Mouse (Mus musculus): Measurements from ENCODE around the gene Gm17027. TPM values are rescaled to one million over a fixed set of nuclear protein-coding genes. Genes with fewer than 3 reads are reported as not detected.
"Not testable (repeated sequence)": the region's sequence is repeated elsewhere in the genome, so short reads cannot be mapped to it uniquely, and the experiment has no call there.

The Gm17027 gene
- polyA plus RNA-seq (2014; fragmentation: Nextera tagmentation; extraction: Ambion mirVana) = not detected in 2 replicates

DNA sequence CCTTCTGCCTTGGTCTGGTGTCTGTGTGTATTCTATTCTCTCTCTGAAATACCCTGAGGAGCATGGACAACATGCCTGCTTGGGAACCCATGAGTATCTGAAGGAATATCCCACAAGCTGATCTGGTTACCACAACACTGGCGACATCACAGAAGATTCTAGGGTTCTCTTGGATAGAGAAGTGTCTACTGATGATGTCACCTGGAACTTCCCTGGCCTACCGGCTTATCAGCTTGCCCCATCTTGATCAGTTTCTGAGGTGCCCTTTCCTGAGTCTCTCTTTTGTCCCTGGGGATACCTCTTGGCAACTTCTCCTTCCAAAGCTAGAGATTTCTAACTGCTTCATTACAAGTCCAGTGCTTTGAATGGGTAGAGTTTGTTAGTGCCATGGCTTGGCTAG, at the start of gene Gm17027:
Gene Gm17027 (minus strand): TSS at position 101 of the 400 bp plus-strand sequence.
- DNase-seq (ENCODE audit: low spot score); H3K27me3 ChIP-seq (replicated peaks; ENCODE audit: control insufficient read depth, insufficient read depth, low read length); H3K9me3 ChIP-seq (ENCODE audit: control insufficient read depth, low read length); H3K36me3 ChIP-seq (ENCODE audit: control insufficient read depth, insufficient read depth, low read length); H3K27ac ChIP-seq (ENCODE audit: low read depth); ATAC-seq (replicated peaks; ENCODE audit: low FRiP score, low TSS enrichment, low read depth); H3K9ac ChIP-seq (ENCODE audit: low read length); H3K4me2 ChIP-seq (ENCODE audit: low read length); H3K4me3 ChIP-seq (ENCODE audit: low read depth, low read length); H3K4me1 ChIP-seq (replicated peaks; ENCODE audit: control insufficient read depth, insufficient read depth, low read length): not testable (repeated sequence)
- 93% methylated on average over 1 of the region's 2 CpGs for WGBS

DNA sequence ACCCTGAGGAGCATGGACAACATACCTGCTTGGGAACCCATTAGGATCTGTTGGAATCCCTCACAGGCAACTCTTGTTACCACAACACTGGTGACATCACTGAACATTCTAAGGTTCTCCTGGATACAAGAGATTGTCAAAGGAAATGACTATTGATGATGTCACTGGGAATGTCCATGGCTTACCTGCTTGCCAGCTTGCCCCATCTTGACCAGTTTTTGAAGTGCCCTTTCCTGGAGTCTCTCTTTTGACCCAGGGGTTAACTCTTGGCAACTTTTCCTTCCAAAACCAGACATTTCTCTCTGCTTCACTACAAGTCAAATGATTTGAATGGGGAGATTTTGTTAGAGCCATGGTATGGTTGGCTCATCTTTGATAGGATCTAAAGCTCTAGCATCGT, 28.3 kb upstream of the Gm17027 start, which contains the start of gene Gm3573:
Gene Gm3573 (minus strand): TSS at position 101 of the 400 bp plus-strand sequence.
- not testable (repeated sequence) for H3K9me3 ChIP-seq (ENCODE audit: control insufficient read depth, low read length); H3K27ac ChIP-seq (ENCODE audit: low read depth); H3K36me3 ChIP-seq (ENCODE audit: control insufficient read depth, insufficient read depth, low read length); H3K9ac ChIP-seq (ENCODE audit: low read length); H3K4me1 ChIP-seq (replicated peaks; ENCODE audit: control insufficient read depth, insufficient read depth, low read length); H3K4me2 ChIP-seq (ENCODE audit: low read length); H3K4me3 ChIP-seq (ENCODE audit: low read depth, low read length); DNase-seq (ENCODE audit: low spot score); H3K27me3 ChIP-seq (replicated peaks; ENCODE audit: control insufficient read depth, insufficient read depth, low read length); ATAC-seq (replicated peaks; ENCODE audit: low FRiP score, low TSS enrichment, low read depth)
- no CpG with 5 or more reads among the region's 1 CpGs for WGBS

- WGBS = 89% methylated on average over 3 of the region's 3 CpGs
- not testable (repeated sequence) for H3K4me2 ChIP-seq (ENCODE audit: low read length); H3K9me3 ChIP-seq (ENCODE audit: control insufficient read depth, low read length); ATAC-seq (replicated peaks; ENCODE audit: low FRiP score, low TSS enrichment, low read depth); H3K4me3 ChIP-seq (ENCODE audit: low read depth, low read length); H3K36me3 ChIP-seq (ENCODE audit: control insufficient read depth, insufficient read depth, low read length); H3K4me1 ChIP-seq (replicated peaks; ENCODE audit: control insufficient read depth, insufficient read depth, low read length); H3K27ac ChIP-seq (ENCODE audit: low read depth); H3K27me3 ChIP-seq (replicated peaks; ENCODE audit: control insufficient read depth, insufficient read depth, low read length); DNase-seq (ENCODE audit: low spot score); H3K9ac ChIP-seq (ENCODE audit: low read length)
Observed at GRCm38 (mm10) chr14:42183936-42184335, 21.5 kb upstream of the Gm17027 start.

GRCm38 (mm10) chr14:42134571-42134970, 27.9 kb downstream of the Gm17027 start:
- H3K27ac ChIP-seq (ENCODE audit: low read depth); H3K27me3 ChIP-seq (replicated peaks; ENCODE audit: control insufficient read depth, insufficient read depth, low read length); H3K36me3 ChIP-seq (ENCODE audit: control insufficient read depth, insufficient read depth, low read length); ATAC-seq (replicated peaks; ENCODE audit: low FRiP score, low TSS enrichment, low read depth); H3K4me3 ChIP-seq (ENCODE audit: low read depth, low read length); H3K9ac ChIP-seq (ENCODE audit: low read length); H3K9me3 ChIP-seq (ENCODE audit: control insufficient read depth, low read length); H3K4me2 ChIP-seq (ENCODE audit: low read length); H3K4me1 ChIP-seq (replicated peaks; ENCODE audit: control insufficient read depth, insufficient read depth, low read length); DNase-seq (ENCODE audit: low spot score): not testable (repeated sequence)
- 80% methylated on average over 5 of the region's 8 CpGs for WGBS

- not testable (repeated sequence) for H3K9ac ChIP-seq (ENCODE audit: low read length); H3K27ac ChIP-seq (ENCODE audit: low read depth); DNase-seq (ENCODE audit: low spot score); H3K4me3 ChIP-seq (ENCODE audit: low read depth, low read length); H3K36me3 ChIP-seq (ENCODE audit: control insufficient read depth, insufficient read depth, low read length); H3K9me3 ChIP-seq (ENCODE audit: control insufficient read depth, low read length); H3K4me1 ChIP-seq (replicated peaks; ENCODE audit: control insufficient read depth, insufficient read depth, low read length); H3K4me2 ChIP-seq (ENCODE audit: low read length); H3K27me3 ChIP-seq (replicated peaks; ENCODE audit: control insufficient read depth, insufficient read depth, low read length); ATAC-seq (replicated peaks; ENCODE audit: low FRiP score, low TSS enrichment, low read depth)
- WGBS = 51% methylated on average over 9 of the region's 14 CpGs
Observed at GRCm38 (mm10) chr14:42133806-42134205, 28.6 kb downstream of the Gm17027 start.

- WGBS = no CpG with 5 or more reads among the region's 2 CpGs
- H3K27me3 ChIP-seq (replicated peaks; ENCODE audit: control insufficient read depth, insufficient read depth, low read length); DNase-seq (ENCODE audit: low spot score); H3K9me3 ChIP-seq (ENCODE audit: control insufficient read depth, low read length); H3K4me3 ChIP-seq (ENCODE audit: low read depth, low read length); H3K36me3 ChIP-seq (ENCODE audit: control insufficient read depth, insufficient read depth, low read length); H3K4me1 ChIP-seq (replicated peaks; ENCODE audit: control insufficient read depth, insufficient read depth, low read length); H3K4me2 ChIP-seq (ENCODE audit: low read length); H3K27ac ChIP-seq (ENCODE audit: low read depth); H3K9ac ChIP-seq (ENCODE audit: low read length); ATAC-seq (replicated peaks; ENCODE audit: low FRiP score, low TSS enrichment, low read depth): not testable (repeated sequence)
Observed at GRCm38 (mm10) chr14:42117269-42117668, 45.2 kb downstream of the Gm17027 start, which contains the start of gene Gm7951. Gm7951 (minus strand) TSS chr14:42117369.

Other genes starting within 250 kb of the Gm17027 start
- not detected in 2 replicates for gene 1700049E17Rik1, start 237.7 kb downstream of the Gm17027 start, polyA plus RNA-seq (2014; fragmentation: Nextera tagmentation; extraction: Ambion mirVana)
- gene 1700024B05Rik, start 218.6 kb downstream of the Gm17027 start, polyA plus RNA-seq (2014; fragmentation: Nextera tagmentation; extraction: Ambion mirVana) = not detected in 2 replicates
- not detected in 2 replicates for gene Gm6401, start 194.7 kb downstream of the Gm17027 start, polyA plus RNA-seq (2014; fragmentation: Nextera tagmentation; extraction: Ambion mirVana)
- not detected in 2 replicates for gene Gm3543, start 179.3 kb downstream of the Gm17027 start, polyA plus RNA-seq (2014; fragmentation: Nextera tagmentation; extraction: Ambion mirVana)
- gene Gm7951, start 45.3 kb downstream of the Gm17027 start, polyA plus RNA-seq (2014; fragmentation: Nextera tagmentation; extraction: Ambion mirVana) = not detected in 2 replicates
- gene Gm3573, start 28.2 kb upstream of the Gm17027 start, polyA plus RNA-seq (2014; fragmentation: Nextera tagmentation; extraction: Ambion mirVana) = not detected in 2 replicates
- gene Gm17026, start 97.4 kb upstream of the Gm17027 start, polyA plus RNA-seq (2014; fragmentation: Nextera tagmentation; extraction: Ambion mirVana) = not detected in 2 replicates
- not detected in 2 replicates for gene Gm9611, start 134.7 kb upstream of the Gm17027 start, polyA plus RNA-seq (2014; fragmentation: Nextera tagmentation; extraction: Ambion mirVana)
- gene Gm7995, start 147.6 kb upstream of the Gm17027 start, polyA plus RNA-seq (2014; fragmentation: Nextera tagmentation; extraction: Ambion mirVana) = not detected in 2 replicates

All from intestine, embryonic 14.5 days (tissue).